Mouse (Mus musculus) hindbrain, embryonic 12.5 days (tissue): Measurements from ENCODE around the gene Hdac1. TPM values are rescaled to one million over a fixed set of nuclear protein-coding genes. Genes with fewer than 3 reads are reported as not detected.

Source experiments
- ATAC-seq: fragments of 200-750 bp; cut with Nextera tagmentation; 2 replicates; pipeline ENCODE4 v1.8.0; 2017; ENCODE audit warnings: moderate TSS enrichment; ENCODE audit not compliant: low FRiP score
- H3K27ac ChIP-seq: fragments of 300-500 bp; sonication (generic); 2 replicates; pipeline ENCODE4 v1.5.1; 2016; ENCODE audit warnings: mild to moderate bottlenecking
- H3K27me3 ChIP-seq: fragments of 300-500 bp; sonication (generic); 2 replicates; pipeline ENCODE4 v1.6.1; 2016; ENCODE audit warnings: mild to moderate bottlenecking
- H3K36me3 ChIP-seq: fragments of 300-500 bp; sonication (generic); 2 replicates; pipeline ENCODE4 v1.6.1; 2016; ENCODE audit warnings: mild to moderate bottlenecking
- H3K4me1 ChIP-seq: fragments of 300-500 bp; sonication (generic); 2 replicates; pipeline ENCODE4 v1.6.1; 2016
- H3K4me2 ChIP-seq: fragments of 300-500 bp; sonication (generic); replicated peaks from 2 replicates; pipeline ENCODE4 v1.6.1; 2016; ENCODE audit warnings: mild to moderate bottlenecking
- H3K4me3 ChIP-seq: fragments of 300-500 bp; sonication (generic); 2 replicates; pipeline ENCODE4 v1.5.1; 2016; ENCODE audit warnings: mild to moderate bottlenecking
- H3K9ac ChIP-seq: fragments of 300-500 bp; sonication (generic); 2 replicates; pipeline ENCODE4 v1.6.1; 2016; ENCODE audit warnings: mild to moderate bottlenecking, moderate library complexity
- H3K9me3 ChIP-seq: fragments of 300-500 bp; sonication (generic); replicated peaks from 2 replicates; pipeline ENCODE4 v1.6.1; 2016; ENCODE audit warnings: mild to moderate bottlenecking
- WGBS: fragments of 180-500 bp; shearing (Covaris S2); methylation state at CpG from one replicate; pipeline ENCODE4 v1.1.7; 2016; 5-methylcytosine and 5-hydroxymethylcytosine counted together
- polyA plus RNA-seq: library from polyadenylated mRNA; unstranded; fragments of >200 nt; fragmentation: Nextera tagmentation; extraction: Ambion mirVana; gene quantifications from 2 replicates; pipeline ENCODE4 v1.2.1, GENCODE M21; 2016

The Hdac1 gene
- polyA plus RNA-seq, 1 experiment from 2014 or later: 178 TPM

DNA sequence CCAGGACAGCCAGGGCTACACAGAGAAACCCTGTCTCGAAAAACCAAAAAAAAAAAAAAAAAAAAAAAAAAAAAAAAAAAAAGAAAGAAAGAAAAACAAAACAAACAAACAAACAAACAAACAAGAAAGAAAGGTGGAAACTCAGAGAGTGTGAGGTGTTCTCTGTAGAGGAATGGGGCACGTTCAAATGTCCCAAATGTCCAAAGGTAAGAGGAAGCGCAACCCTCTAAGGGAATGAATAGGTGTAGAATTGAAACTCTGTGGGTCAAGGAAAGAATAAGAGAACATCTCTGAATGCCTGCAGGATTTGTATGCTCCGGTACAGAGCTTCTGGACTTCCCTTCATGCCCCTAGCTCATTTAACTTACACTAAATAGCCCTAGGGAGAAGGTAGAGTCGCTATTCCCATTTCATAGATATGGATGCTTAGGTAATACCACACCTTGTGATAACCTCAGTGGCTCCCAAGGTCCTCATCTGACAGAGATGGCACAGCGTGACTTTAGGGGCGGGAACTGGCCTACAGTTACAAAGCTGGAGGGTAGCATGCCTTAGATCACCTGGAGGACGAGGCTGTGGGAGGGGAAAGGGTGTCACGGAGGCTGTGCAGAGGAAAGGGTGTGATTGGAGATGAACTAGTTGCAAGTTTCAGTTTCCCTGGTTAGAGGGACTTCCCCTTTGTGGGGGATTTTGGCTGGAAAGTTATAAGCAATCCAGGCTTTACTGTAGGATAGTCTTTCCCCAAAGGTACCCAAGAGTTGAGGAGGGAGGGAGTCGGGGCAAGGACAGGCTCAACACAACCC lies 34.9 kb downstream of the Hdac1 start:
- H3K36me3 ChIP-seq: no peaks in the 10 kb centered on the region
- 67% methylated on average over 9 of the region's 10 CpGs for WGBS

DNA sequence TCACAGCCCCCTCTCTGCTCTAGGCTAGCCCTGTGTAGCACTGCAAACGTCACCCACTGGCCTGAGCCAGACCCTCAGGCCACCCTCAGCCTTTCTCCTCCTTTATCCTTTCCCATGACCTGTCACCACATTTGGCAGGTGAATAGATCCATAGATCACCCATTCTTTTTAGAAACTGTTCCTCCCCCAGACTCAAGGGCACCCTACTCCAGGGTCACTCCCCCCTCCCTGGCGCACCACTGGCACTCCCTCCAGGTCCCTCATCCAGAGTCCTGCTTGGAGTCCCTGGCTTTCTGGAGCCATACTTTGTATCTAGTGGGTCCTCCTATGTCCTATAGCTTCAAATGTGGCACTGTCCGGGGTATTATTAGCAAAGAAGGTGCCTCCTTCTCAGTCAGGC lies 37.0 kb downstream of the Hdac1 start:
- H3K9ac ChIP-seq: no peak overlapping the region
- 74% methylated on average over 3 of the region's 3 CpGs for WGBS
- ATAC-seq: no peak

More for the DNA sequence above, 34.9 kb downstream of the Hdac1 start:
- no peak for ATAC-seq
- Histone ChIP-seq H3K9me3 (no peaks in the 10 kb centered on the region), H3K4me1 (peaks cover 34% of the 10 kb centered on the region), H3K27ac (no peak overlapping the region), H3K9ac (no peak overlapping the region), H3K4me3 (no peak overlapping the region), H3K4me2 (no peak overlapping the region), H3K27me3 (no peaks in the 10 kb centered on the region)

DNA sequence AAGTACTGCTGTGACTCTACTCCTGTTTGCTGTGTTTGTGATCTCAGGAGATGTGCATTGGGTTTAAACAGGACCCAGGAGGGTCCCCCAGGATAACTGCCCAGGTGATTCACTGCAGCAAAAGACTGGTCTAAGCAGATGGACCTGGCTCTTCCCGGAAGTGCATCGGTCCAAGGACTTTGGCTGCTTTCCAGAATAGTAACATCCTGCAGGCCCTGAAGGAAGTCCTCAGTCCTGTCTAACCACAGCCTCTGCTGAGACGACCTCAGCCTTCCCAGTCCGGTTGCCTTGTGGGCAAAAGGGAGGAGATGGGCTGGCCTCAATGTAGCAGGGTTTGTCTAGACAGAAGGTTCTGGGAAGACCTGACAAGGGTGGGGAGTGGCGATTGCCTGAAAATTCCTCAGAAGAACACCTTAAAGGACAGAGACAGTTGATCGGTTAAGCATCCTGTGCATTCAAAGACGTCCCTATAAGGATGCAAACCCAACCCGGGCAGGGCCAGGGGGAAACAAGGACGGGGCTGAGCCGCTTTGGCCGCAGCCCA lies 39.5 kb downstream of the Hdac1 start:
- Histone ChIP-seq H3K36me3 (no peaks in the 10 kb centered on the region), H3K4me1 (no peaks in the 10 kb centered on the region), H3K4me2 (no peak overlapping the region), H3K27ac (no peak overlapping the region), H3K9ac (0 out of 2 replicates have a peak overlapping the region, but pooled peaks have one; percentile 1), H3K9me3 (no peaks in the 10 kb centered on the region), H3K27me3 (peaks cover 4% of the 10 kb centered on the region; the same call in 1 of the 2 replicates), H3K4me3 (no peak overlapping the region)
- ATAC-seq: no peak
- WGBS: 81% methylated on average over 11 of the region's 11 CpGs

More for the DNA sequence above, 37.0 kb downstream of the Hdac1 start:
- H3K9me3 ChIP-seq: no peaks in the 10 kb centered on the region
- H3K27me3 ChIP-seq: peaks cover 4% of the 10 kb centered on the region; the same call in 1 of the 2 replicates
- peaks cover 14% of the 10 kb centered on the region for H3K4me1 ChIP-seq
- H3K4me2 ChIP-seq: no peak overlapping the region
- H3K27ac ChIP-seq: no peak overlapping the region
- H3K36me3 ChIP-seq: no peaks in the 10 kb centered on the region
- H3K4me3 ChIP-seq: no peak overlapping the region

DNA sequence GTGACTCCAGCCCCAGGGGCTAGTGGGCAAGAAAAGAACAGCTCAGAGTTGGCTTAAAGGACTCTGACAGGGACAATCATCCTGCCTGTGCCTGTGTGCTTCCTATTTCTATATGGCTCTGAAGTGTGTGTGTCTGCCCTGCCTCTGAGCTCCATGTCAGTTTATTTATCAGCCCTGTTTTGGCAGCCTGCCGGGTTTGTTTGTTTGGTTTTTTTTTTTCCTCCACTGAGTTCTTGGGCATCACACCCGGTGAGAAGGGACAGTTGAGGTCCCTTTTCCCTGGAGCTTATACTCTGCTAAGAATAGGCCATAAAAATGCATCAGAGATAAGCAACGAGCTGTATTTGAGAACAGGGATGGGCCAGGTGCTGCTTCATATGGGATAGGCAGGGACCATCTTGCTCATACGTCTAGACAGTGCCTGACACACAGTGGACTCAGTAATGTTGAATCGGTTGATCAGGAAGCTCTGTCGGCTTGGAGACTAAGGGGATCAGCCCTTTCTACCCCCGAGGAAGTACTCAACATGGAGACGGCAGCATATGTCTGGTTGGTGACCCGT lies 40.1 kb downstream of the Hdac1 start:
- H3K4me2 ChIP-seq: no peak overlapping the region
- WGBS: 79% methylated on average over 9 of the region's 9 CpGs
- ATAC-seq: no peak

DNA sequence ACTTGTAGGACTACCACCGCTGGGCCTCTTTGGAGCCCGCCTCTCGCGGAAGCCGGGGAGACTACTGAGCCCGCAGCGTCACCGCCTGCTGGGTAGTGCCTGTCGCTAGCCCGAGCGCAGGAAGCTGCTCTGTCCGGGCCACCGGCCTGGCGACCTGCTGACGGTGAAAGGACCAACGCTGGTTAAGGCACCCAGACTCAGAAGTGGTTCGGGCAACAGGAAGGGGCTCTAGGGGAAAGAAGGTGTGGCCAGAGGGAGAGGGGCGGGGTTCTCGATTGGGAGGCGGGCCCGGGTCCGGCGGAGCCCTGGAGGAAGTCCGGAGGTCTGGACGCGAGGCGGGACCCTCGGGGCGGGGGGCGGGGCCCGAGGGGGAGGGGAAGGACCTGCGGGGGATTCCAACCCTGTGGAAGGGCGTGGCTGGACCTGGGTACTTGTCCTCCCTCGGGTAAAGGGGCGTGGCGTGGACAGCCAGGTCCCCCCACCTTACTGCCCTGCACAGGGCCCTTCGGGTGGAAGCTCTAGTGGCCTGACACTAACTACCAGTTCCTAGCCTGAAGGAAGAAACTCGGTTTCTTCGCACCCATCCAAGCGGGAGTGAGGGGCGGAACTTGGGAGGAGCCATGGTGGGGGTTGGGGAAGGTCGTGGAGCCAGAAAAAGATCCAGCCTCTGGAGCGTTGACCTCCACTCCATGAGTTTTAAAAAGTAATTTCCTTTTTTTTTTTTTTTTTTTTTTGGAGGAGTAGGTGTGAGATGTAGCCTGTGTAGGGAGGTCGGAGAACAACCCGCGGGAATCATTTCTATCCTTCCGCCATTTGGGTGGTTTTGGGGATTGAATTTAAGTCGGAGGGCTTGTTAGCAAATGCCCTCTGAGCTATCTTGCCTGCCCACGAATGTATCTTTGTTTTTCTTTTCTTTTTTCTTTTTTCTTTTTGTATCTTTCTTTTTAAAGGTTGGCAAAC lies 41.6 kb downstream of the Hdac1 start:
- peaks cover 4% of the 10 kb centered on the region; the same call in 1 of the 2 replicates for H3K27me3 ChIP-seq
- peak overlapping the region; percentile 61 for H3K9ac ChIP-seq
- peak overlapping the region; percentile 45 for H3K4me3 ChIP-seq
- H3K4me2 ChIP-seq: peak overlapping the region; percentile 73
- H3K4me1 ChIP-seq: peaks cover 12% of the 10 kb centered on the region
- no peaks in the 10 kb centered on the region for H3K9me3 ChIP-seq
- peak overlapping the region; percentile 74 for H3K27ac ChIP-seq
- no peaks in the 10 kb centered on the region for H3K36me3 ChIP-seq
- ATAC-seq: peak; percentile 71
- 1% methylated on average over 49 of the region's 49 CpGs for WGBS

More for the DNA sequence above, 40.1 kb downstream of the Hdac1 start:
- peaks cover 4% of the 10 kb centered on the region; the same call in 1 of the 2 replicates for H3K27me3 ChIP-seq
- H3K4me1 ChIP-seq: no peaks in the 10 kb centered on the region
- no peak overlapping the region for H3K4me3 ChIP-seq
- H3K9me3 ChIP-seq: no peaks in the 10 kb centered on the region
- no peak overlapping the region for H3K9ac ChIP-seq
- no peak overlapping the region for H3K27ac ChIP-seq
- no peaks in the 10 kb centered on the region for H3K36me3 ChIP-seq

DNA sequence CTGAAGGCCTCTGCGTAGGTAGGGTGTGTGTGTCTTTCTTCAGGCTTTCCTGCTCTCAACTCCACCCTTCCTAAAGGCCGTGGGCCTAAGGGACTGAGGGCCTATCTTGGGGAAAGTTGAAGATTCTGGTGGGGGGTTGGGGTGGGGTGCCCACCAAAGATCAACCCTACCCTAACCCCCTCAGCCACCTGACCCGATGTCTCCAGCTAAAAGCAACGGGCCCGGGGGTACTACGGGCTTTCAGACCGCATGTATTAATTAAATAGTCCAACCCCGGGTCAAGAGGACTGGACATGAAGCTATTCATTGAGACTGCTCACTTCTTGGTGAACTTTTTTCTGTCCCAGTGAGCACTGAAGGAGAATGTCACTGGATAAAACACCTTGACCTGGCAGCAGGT lies 42.5 kb downstream of the Hdac1 start:
- no peaks in the 10 kb centered on the region for H3K36me3 ChIP-seq

DNA sequence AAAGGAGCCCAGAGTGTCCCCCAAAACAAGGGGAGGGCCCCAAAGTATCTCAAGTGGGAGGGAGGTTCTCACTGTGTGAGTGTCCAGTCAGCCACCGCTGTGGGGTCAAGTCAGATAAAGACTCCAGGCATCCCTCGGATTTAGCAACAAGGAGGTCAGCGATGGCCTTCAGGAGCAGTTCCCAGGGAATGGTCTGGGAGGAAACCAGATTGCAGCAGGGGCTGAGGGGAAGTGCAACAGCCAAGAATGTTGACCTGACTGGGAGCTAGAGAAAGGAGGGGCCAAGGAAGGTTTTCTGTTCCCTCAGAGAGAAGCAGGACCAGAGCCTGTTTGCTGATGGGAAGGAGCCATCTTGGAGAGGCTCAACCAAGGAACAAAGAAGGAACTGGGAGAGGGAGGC lies 43.6 kb downstream of the Hdac1 start:
- Histone ChIP-seq H3K4me3 (no peak overlapping the region), H3K36me3 (no peaks in the 10 kb centered on the region), H3K9ac (no peak overlapping the region), H3K27me3 (peaks cover 4% of the 10 kb centered on the region; the same call in 1 of the 2 replicates), H3K9me3 (no peaks in the 10 kb centered on the region), H3K4me2 (no peak overlapping the region), H3K4me1 (peaks cover 15% of the 10 kb centered on the region), H3K27ac (no peak overlapping the region)
- 70% methylated on average over 3 of the region's 3 CpGs for WGBS
- ATAC-seq: no peak

More for the DNA sequence above, 42.5 kb downstream of the Hdac1 start:
- peaks cover 4% of the 10 kb centered on the region; the same call in 1 of the 2 replicates for H3K27me3 ChIP-seq
- H3K27ac ChIP-seq: peak overlapping the region; percentile 74; the same call in 1 of the 2 replicates
- no peak overlapping the region for H3K9ac ChIP-seq
- no peak for ATAC-seq
- H3K4me2 ChIP-seq: peak overlapping the region; percentile 73
- no peaks in the 10 kb centered on the region for H3K9me3 ChIP-seq
- WGBS: 84% methylated on average over 8 of the region's 8 CpGs
- peaks cover 15% of the 10 kb centered on the region for H3K4me1 ChIP-seq
- peak overlapping the region; percentile 45 for H3K4me3 ChIP-seq

DNA sequence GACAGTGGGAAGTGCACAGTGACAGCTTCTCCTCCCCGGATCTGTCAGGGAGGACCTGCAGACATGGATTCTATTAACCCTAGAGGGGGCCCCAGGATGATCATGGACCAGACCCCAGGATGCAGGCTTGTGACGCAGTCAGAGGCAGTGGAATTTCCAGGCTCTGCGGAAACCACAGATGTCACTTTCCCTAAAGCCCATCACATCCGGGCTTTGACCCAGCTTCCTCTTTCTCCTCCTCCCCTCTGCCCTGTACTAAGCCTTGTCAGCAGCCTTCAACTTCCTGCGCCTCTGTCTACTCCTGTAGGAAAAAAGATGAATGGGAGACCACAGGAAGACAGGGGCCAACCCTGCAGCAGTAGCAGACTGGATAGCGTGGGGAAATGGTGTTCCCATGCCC lies 45.9 kb downstream of the Hdac1 start:
- Histone ChIP-seq H3K4me1 (peaks cover 18% of the 10 kb centered on the region), H3K9me3 (no peaks in the 10 kb centered on the region), H3K36me3 (no peaks in the 10 kb centered on the region), H3K27ac (peak overlapping the region; percentile 14), H3K4me2 (peak overlapping the region; percentile 26), H3K9ac (0 out of 2 replicates have a peak overlapping the region, but pooled peaks have one; percentile 15), H3K4me3 (no peak overlapping the region), H3K27me3 (peaks cover 11% of the 10 kb centered on the region)
- ATAC-seq: 0 out of 2 replicates have a peak, but pooled peaks have one; percentile 21
- 36% methylated on average over 6 of the region's 6 CpGs for WGBS

DNA sequence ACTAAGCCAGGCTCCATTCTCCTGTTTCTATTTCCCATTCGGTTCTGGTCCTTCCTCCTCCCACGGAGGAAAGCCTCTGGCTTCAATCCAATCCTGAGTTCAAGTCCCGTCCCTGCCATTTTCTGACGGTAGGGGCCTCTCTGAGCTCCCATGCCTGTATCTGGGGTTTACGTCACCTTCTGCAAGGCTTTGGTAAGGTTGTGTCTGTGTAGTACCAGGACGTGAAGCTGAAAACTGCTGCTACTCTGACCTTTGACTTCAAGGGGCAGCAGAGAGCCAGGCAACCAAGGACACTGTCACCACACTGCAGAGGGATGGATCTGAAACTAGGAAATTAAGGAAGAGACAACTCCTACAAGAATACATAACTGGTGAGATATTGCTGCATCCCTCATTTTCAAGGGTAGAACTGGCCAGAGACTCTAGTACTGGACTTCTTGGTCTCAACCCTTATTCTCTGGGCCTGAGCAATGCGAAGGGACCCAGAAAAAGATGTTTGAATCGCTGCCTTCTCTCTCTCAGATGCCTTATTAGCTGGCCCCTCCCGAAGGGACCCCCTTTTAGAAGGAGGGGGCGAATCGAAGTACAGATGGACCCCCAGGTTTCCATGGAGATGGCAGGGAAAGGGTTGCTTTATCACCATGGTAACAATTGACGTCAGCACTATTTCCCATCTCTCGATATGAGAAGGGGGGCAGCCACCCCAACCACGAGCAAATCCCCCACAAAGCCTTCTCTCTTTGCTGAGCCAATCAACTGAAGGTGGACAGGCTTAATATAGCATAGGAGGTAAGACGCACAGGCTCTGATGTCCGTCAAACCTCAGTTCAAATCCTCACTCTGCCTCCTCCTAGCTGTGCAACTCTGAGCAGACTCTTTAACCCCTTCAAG lies 46.6 kb downstream of the Hdac1 start:
- Histone ChIP-seq H3K4me3 (no peak overlapping the region), H3K4me1 (peaks cover 26% of the 10 kb centered on the region), H3K27ac (peak overlapping the region; percentile 14), H3K9ac (no peak overlapping the region), H3K4me2 (peak overlapping the region; percentile 26), H3K9me3 (no peaks in the 10 kb centered on the region), H3K36me3 (no peaks in the 10 kb centered on the region), H3K27me3 (peaks cover 18% of the 10 kb centered on the region)
- WGBS: 26% methylated on average over 16 of the region's 16 CpGs
- ATAC-seq: 0 out of 2 replicates have a peak, but pooled peaks have one; percentile 14

DNA sequence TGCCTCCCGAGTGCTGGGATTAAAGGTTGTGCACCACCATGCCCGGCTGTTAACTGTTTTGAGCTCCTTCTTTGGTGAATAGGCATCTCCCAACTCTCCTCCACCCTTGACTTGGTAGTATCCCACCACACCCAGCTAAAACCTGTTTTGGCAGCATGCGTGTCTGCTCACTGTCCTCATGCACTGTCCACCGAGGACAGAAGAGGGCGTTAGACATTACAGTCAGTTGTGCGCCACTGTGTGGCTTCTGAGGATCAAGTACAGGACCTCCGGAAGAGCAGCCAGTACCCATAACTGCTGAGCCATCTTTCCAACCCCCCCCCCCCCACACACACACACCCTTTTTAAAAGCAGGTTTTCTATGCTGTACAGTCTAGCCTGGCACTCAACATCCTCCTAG lies 47.8 kb downstream of the Hdac1 start:
- peaks cover 30% of the 10 kb centered on the region for H3K4me1 ChIP-seq
- no peak overlapping the region for H3K9ac ChIP-seq
- no peak overlapping the region for H3K4me2 ChIP-seq
- no peaks in the 10 kb centered on the region for H3K9me3 ChIP-seq
- H3K4me3 ChIP-seq: no peak overlapping the region
- no peak overlapping the region for H3K27ac ChIP-seq
- no peaks in the 10 kb centered on the region for H3K36me3 ChIP-seq
- H3K27me3 ChIP-seq: peaks cover 30% of the 10 kb centered on the region
- no peak for ATAC-seq
- WGBS: 76% methylated on average over 7 of the region's 7 CpGs
